Mouse (Mus musculus): ENCODE results near the gene Wtip. TPM values are rescaled to one million over a fixed set of nuclear protein-coding genes. Genes with fewer than 3 reads are reported as not detected.

The Wtip gene
- polyA plus RNA-seq, 1 experiment from 2014 or later, result 3.4 TPM

GRCm38 (mm10) chr7:34164671-34165070, 31.6 kb upstream of the Wtip start:
- DNase-seq (ENCODE audit: low spot score) (no peak), ATAC-seq (replicated peaks; ENCODE audit: low FRiP score) (no peak)
- no peak overlapping the region for H3K4me3 ChIP-seq (ENCODE audit: low read depth, low read length)
- H3K9me3 ChIP-seq (ENCODE audit: control insufficient read depth, low read length), result no peaks in the 10 kb centered on the region
- H3K4me2 ChIP-seq, result no peak overlapping the region
- no peaks in the 10 kb centered on the region for H3K27me3 ChIP-seq (replicated peaks; ENCODE audit: control insufficient read depth, insufficient read depth, low read length)
- H3K36me3 ChIP-seq (ENCODE audit: control insufficient read depth, insufficient read depth, low read length), result peaks cover 49% of the 10 kb centered on the region
- no peak overlapping the region for H3K27ac ChIP-seq (ENCODE audit: low read depth, low read length)
- WGBS, result 93% methylated on average over 7 of the region's 7 CpGs
- peaks cover 4% of the 10 kb centered on the region for H3K4me1 ChIP-seq (replicated peaks; ENCODE audit: control insufficient read depth, insufficient read depth, low read length)
- H3K9ac ChIP-seq (ENCODE audit: low read depth, low read length), result no peak overlapping the region

GRCm38 (mm10) chr7:34159167-34159566, 26.1 kb upstream of the Wtip start:
- Histone ChIP-seq H3K4me3 (ENCODE audit: low read depth, low read length) (no peak overlapping the region), H3K27ac (ENCODE audit: low read depth, low read length) (no peak overlapping the region), H3K4me2 (no peak overlapping the region), H3K9me3 (ENCODE audit: control insufficient read depth, low read length) (no peaks in the 10 kb centered on the region), H3K9ac (ENCODE audit: low read depth, low read length) (no peak overlapping the region), H3K27me3 (replicated peaks; ENCODE audit: control insufficient read depth, insufficient read depth, low read length) (no peaks in the 10 kb centered on the region), H3K36me3 (ENCODE audit: control insufficient read depth, insufficient read depth, low read length) (peaks cover 80% of the 10 kb centered on the region), H3K4me1 (replicated peaks; ENCODE audit: control insufficient read depth, insufficient read depth, low read length) (no peaks in the 10 kb centered on the region)
- ATAC-seq (replicated peaks; ENCODE audit: low FRiP score) (no peak), DNase-seq (ENCODE audit: low spot score) (no peak)
- WGBS, result 84% methylated on average over 3 of the region's 3 CpGs

GRCm38 (mm10) chr7:34157994-34158393, 24.9 kb upstream of the Wtip start:
- Histone ChIP-seq H3K27me3 (replicated peaks; ENCODE audit: control insufficient read depth, insufficient read depth, low read length) (no peaks in the 10 kb centered on the region), H3K9ac (ENCODE audit: low read depth, low read length) (no peak overlapping the region), H3K9me3 (ENCODE audit: control insufficient read depth, low read length) (no peaks in the 10 kb centered on the region), H3K4me1 (replicated peaks; ENCODE audit: control insufficient read depth, insufficient read depth, low read length) (no peaks in the 10 kb centered on the region), H3K36me3 (ENCODE audit: control insufficient read depth, insufficient read depth, low read length) (peaks cover 80% of the 10 kb centered on the region), H3K4me3 (ENCODE audit: low read depth, low read length) (no peak overlapping the region), H3K4me2 (no peak overlapping the region), H3K27ac (ENCODE audit: low read depth, low read length) (no peak overlapping the region)
- ATAC-seq (replicated peaks; ENCODE audit: low FRiP score), result no peak
- 96% methylated on average over 3 of the region's 3 CpGs for WGBS
- no peak for DNase-seq (ENCODE audit: low spot score)

GRCm38 (mm10) chr7:34147193-34147592, 14.1 kb upstream of the Wtip start:
- Histone ChIP-seq H3K4me3 (ENCODE audit: low read depth, low read length) (no peak overlapping the region), H3K9me3 (ENCODE audit: control insufficient read depth, low read length) (0 out of 2 replicates have a peak, but pooled peaks cover 2% of the 10 kb centered on the region), H3K27ac (ENCODE audit: low read depth, low read length) (no peak overlapping the region), H3K27me3 (replicated peaks; ENCODE audit: control insufficient read depth, insufficient read depth, low read length) (no peaks in the 10 kb centered on the region), H3K4me2 (peak overlapping the region; percentile 18; the same call in 1 of the 2 replicates), H3K9ac (ENCODE audit: low read depth, low read length) (no peak overlapping the region), H3K4me1 (replicated peaks; ENCODE audit: control insufficient read depth, insufficient read depth, low read length) (peaks cover 3% of the 10 kb centered on the region; the same call in 1 of the 2 replicates), H3K36me3 (ENCODE audit: control insufficient read depth, insufficient read depth, low read length) (peaks cover 83% of the 10 kb centered on the region)
- no peak for DNase-seq (ENCODE audit: low spot score)
- ATAC-seq (replicated peaks; ENCODE audit: low FRiP score), result peak; percentile 89
- 42% methylated on average over 4 of the region's 4 CpGs for WGBS

- Histone ChIP-seq H3K9ac (ENCODE audit: low read depth, low read length) (no peak overlapping the region), H3K9me3 (ENCODE audit: control insufficient read depth, low read length) (no peaks in the 10 kb centered on the region), H3K27ac (ENCODE audit: low read depth, low read length) (no peak overlapping the region), H3K27me3 (replicated peaks; ENCODE audit: control insufficient read depth, insufficient read depth, low read length) (no peaks in the 10 kb centered on the region), H3K4me2 (no peak overlapping the region), H3K4me1 (replicated peaks; ENCODE audit: control insufficient read depth, insufficient read depth, low read length) (no peaks in the 10 kb centered on the region), H3K36me3 (ENCODE audit: control insufficient read depth, insufficient read depth, low read length) (peaks cover 52% of the 10 kb centered on the region), H3K4me3 (ENCODE audit: low read depth, low read length) (no peak overlapping the region)
- ATAC-seq (replicated peaks; ENCODE audit: low FRiP score) (no peak), DNase-seq (ENCODE audit: low spot score) (no peak)
- 89% methylated on average over 13 of the region's 13 CpGs for WGBS
These were observed 8.1 kb upstream of the Wtip start for GRCm38 (mm10) chr7:34141123-34141522.

GRCm38 (mm10) chr7:34139493-34139892, 6.4 kb upstream of the Wtip start:
- Histone ChIP-seq H3K9ac (ENCODE audit: low read depth, low read length) (no peak overlapping the region), H3K9me3 (ENCODE audit: control insufficient read depth, low read length) (no peaks in the 10 kb centered on the region), H3K27ac (ENCODE audit: low read depth, low read length) (no peak overlapping the region), H3K27me3 (replicated peaks; ENCODE audit: control insufficient read depth, insufficient read depth, low read length) (peaks cover under 1% of the 10 kb centered on the region; the same call in 1 of the 2 replicates), H3K4me3 (ENCODE audit: low read depth, low read length) (no peak overlapping the region), H3K4me1 (replicated peaks; ENCODE audit: control insufficient read depth, insufficient read depth, low read length) (no peaks in the 10 kb centered on the region), H3K36me3 (ENCODE audit: control insufficient read depth, insufficient read depth, low read length) (peaks cover 41% of the 10 kb centered on the region), H3K4me2 (no peak overlapping the region)
- 75% methylated on average over 6 of the region's 6 CpGs for WGBS
- ATAC-seq (replicated peaks; ENCODE audit: low FRiP score) (peak; percentile 40; the same call in 1 of the 2 replicates), DNase-seq (ENCODE audit: low spot score) (no peak)

- Histone ChIP-seq H3K4me2 (no peak overlapping the region), H3K9ac (ENCODE audit: low read depth, low read length) (no peak overlapping the region), H3K9me3 (ENCODE audit: control insufficient read depth, low read length) (no peaks in the 10 kb centered on the region), H3K4me3 (ENCODE audit: low read depth, low read length) (no peak overlapping the region), H3K27me3 (replicated peaks; ENCODE audit: control insufficient read depth, insufficient read depth, low read length) (peaks cover 34% of the 10 kb centered on the region), H3K36me3 (ENCODE audit: control insufficient read depth, insufficient read depth, low read length) (no peaks in the 10 kb centered on the region), H3K27ac (ENCODE audit: low read depth, low read length) (no peak overlapping the region), H3K4me1 (replicated peaks; ENCODE audit: control insufficient read depth, insufficient read depth, low read length) (no peaks in the 10 kb centered on the region)
- ATAC-seq (replicated peaks; ENCODE audit: low FRiP score) (no peak), DNase-seq (ENCODE audit: low spot score) (no peak)
- WGBS, result 87% methylated on average over 2 of the region's 2 CpGs
These were observed 1.3 kb upstream of the Wtip start for GRCm38 (mm10) chr7:34134336-34134735.

GRCm38 (mm10) chr7:34132355-34133079, 551 bp downstream of the Wtip start:
- H3K27me3 ChIP-seq (replicated peaks; ENCODE audit: control insufficient read depth, insufficient read depth, low read length), result peaks cover 34% of the 10 kb centered on the region
- peak overlapping the region; percentile 62; the same call in 1 of the 2 replicates for H3K27ac ChIP-seq (ENCODE audit: low read depth, low read length)

GRCm38 (mm10) chr7:34131959-34132354, 1.1 kb downstream of the Wtip start:
- 9% methylated on average over 3 of the region's 3 CpGs for WGBS
- no peaks in the 10 kb centered on the region; the same call in 1 of the 2 replicates for H3K9me3 ChIP-seq (ENCODE audit: control insufficient read depth, low read length)
- no peak overlapping the region for H3K27ac ChIP-seq (ENCODE audit: low read depth, low read length)
- 0 out of 2 replicates have a peak overlapping the region, but pooled peaks have one; percentile 27 for H3K9ac ChIP-seq (ENCODE audit: low read depth, low read length)
- H3K4me3 ChIP-seq (ENCODE audit: low read depth, low read length), result peak overlapping the region; percentile 69
- H3K4me2 ChIP-seq, result peak overlapping the region; percentile 55
- DNase-seq (ENCODE audit: low spot score), result no peak
- H3K4me1 ChIP-seq (replicated peaks; ENCODE audit: control insufficient read depth, insufficient read depth, low read length), result no peaks in the 10 kb centered on the region
- peaks cover 34% of the 10 kb centered on the region for H3K27me3 ChIP-seq (replicated peaks; ENCODE audit: control insufficient read depth, insufficient read depth, low read length)
- ATAC-seq (replicated peaks; ENCODE audit: low FRiP score), result 0 out of 2 replicates have a peak, but pooled peaks have one; percentile 6
- H3K36me3 ChIP-seq (ENCODE audit: control insufficient read depth, insufficient read depth, low read length), result no peaks in the 10 kb centered on the region

More at GRCm38 (mm10) chr7:34132355-34133079, 551 bp downstream of the Wtip start:
- peak; percentile 51 for ATAC-seq (replicated peaks; ENCODE audit: low FRiP score)
- Histone ChIP-seq H3K36me3 (ENCODE audit: control insufficient read depth, insufficient read depth, low read length) (no peaks in the 10 kb centered on the region), H3K4me1 (replicated peaks; ENCODE audit: control insufficient read depth, insufficient read depth, low read length) (no peaks in the 10 kb centered on the region), H3K4me3 (ENCODE audit: low read depth, low read length) (peak overlapping the region; percentile 69), H3K4me2 (peak overlapping the region; percentile 55), H3K9ac (ENCODE audit: low read depth, low read length) (peak overlapping the region; percentile 67), H3K9me3 (ENCODE audit: control insufficient read depth, low read length) (no peaks in the 10 kb centered on the region; the same call in 1 of the 2 replicates)
- peak; percentile 36 for DNase-seq (ENCODE audit: low spot score)
- WGBS, result 1% methylated on average over 70 of the region's 116 CpGs
